Mouse (Mus musculus): Measurements from ENCODE around the gene Gm3336. TPM values are rescaled to one million over a fixed set of nuclear protein-coding genes. Genes with fewer than 3 reads are reported as not detected.

Gm3336 gene
- total RNA-seq, 2 experiments from 2014 or later = not detected

DNA sequence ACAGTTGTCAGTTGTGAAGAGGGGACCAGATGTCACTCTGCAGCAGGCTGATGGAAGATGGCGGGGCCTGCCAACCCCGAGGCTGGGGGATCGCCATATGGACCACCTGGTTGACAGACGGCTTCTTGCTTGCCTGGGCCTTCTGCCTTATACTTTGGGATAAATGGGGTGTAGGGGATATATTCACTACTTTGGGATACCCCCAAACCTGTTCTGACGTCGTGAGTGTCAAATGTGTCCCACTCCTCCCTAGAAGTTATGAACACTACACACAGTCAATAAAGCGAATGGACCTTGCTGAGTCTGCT lies 39.9 kb downstream of the Gm3336 start:
- no peak for ATAC-seq (replicated peaks; ENCODE audit: low FRiP score, low TSS enrichment, poor library complexity, severe bottlenecking)

DNA sequence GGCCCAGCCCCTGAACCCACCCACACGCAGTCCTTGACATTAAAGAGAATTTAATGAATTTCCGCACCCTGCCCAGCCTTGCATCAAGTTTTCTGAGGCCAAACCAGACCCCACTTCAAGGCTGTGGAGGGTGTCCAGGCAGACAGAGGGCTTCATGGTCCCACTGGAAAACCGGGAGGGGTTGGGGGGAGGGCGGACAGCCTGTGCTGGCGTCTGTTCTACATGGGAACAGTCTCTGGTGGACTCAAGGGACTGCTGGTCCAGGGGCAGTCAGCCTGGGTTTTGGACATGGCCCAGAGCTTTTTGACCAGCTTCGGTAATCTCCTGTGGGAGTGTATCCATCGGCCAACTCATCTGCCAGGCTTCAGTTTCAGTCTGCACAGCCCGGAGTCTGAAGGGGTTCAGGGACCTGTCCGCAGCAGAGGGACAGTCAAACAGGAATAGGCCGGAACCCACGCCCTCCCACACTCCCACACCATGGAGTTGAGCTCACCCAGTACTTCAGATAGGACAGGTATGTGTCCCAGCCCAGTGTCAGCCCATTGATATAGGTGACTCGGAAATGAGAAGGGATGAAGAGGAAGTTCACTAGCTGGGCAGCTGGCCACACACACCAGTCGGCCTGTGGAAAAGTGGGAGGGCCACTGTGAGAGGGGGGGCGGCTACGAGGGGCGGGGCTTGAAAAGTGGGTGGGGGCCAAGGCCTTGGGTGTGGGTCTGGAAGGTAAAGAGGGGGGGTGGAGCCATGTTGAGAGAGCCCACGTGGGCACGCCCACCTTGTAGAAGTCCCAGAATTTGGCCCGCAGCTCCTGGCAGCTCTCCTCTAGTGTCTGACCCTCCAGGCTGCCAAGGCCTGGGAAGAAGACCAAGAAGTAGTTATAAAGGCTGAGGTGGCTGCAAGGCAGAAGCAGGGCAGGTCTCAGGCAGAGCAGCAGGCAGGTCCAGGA lies 40.5 kb downstream of the Gm3336 start:
- no peak for ATAC-seq (replicated peaks; ENCODE audit: low FRiP score, low TSS enrichment, poor library complexity, severe bottlenecking)

DNA sequence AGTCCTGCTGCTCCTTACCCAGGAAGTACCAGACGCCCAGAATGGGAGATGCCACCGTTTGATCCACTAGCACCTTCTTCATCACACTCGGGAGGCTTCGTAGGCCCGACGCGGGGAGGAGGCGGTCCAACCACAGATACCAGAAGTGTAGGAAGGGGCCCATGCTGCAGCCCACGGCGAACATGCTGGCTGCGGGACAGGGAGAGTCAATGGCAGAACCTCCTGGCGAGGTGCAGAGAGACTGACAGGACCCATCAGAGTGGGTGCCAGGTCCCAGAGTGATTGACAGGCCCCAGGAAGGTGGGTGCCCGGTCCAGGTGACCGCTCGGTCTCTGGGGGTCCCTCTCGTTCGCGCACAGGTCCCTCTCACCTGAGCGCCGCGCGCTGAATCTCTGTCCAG lies 42.0 kb downstream of the Gm3336 start:
- ATAC-seq (replicated peaks; ENCODE audit: low FRiP score, low TSS enrichment, poor library complexity, severe bottlenecking) = no peak

DNA sequence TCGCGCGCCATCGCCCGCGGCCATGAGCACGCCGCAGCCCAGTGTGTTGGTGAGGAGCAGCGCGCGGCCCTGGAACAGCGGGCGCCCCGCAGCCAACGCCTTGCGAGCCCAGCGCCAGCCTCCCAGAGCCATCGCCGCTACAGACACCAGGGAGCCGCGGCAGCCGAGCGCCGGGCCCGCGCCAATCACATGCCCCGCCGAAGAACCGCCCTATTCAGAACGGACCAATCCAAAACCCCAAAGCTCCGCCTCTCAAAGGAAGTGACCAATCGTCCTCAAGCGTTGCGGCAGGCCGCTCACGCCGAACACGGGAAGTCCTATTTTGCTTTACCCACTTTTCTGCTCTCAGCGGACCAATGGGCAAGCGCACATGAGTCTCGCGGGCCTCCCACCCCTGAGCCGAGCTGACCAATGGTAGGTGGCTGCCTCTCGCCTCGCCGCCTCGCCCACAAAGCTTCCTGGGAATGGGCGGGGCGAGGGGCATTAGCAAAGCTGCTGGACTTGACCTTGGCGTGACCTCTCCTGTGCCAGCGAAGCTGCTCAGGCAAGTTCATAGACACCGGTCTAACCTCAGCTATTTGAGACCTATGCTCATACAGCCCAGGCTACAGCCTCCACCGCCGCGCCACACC lies 42.5 kb downstream of the Gm3336 start, which contains the start of gene Mpv17l2:
Gene Mpv17l2, minus strand, starts transcription at position 172 of the 632 bp plus-strand sequence.
- ATAC-seq (replicated peaks; ENCODE audit: low FRiP score, low TSS enrichment, poor library complexity, severe bottlenecking) = peak; percentile 81

DNA sequence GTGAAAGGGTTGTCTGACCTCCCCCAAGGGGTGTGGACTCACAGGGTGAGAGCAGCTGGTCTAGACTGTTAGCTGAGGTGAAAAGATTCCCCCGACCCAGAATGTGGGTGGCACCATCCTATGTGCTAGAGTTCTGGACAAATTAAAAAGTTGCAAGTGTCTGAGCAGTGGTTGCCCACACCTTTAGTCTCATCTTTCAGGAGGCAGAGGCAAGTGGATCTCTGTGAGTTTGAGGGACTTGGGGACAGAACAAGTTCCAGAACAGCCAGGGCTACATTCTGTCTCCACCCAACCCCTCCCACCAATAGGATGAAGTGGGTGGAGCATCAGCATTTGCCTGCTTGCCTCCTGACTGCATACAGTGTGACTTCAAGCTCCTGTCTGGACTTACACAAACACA lies 43.8 kb downstream of the Gm3336 start:
- ATAC-seq (replicated peaks; ENCODE audit: low FRiP score, low TSS enrichment, poor library complexity, severe bottlenecking) = no peak

DNA sequence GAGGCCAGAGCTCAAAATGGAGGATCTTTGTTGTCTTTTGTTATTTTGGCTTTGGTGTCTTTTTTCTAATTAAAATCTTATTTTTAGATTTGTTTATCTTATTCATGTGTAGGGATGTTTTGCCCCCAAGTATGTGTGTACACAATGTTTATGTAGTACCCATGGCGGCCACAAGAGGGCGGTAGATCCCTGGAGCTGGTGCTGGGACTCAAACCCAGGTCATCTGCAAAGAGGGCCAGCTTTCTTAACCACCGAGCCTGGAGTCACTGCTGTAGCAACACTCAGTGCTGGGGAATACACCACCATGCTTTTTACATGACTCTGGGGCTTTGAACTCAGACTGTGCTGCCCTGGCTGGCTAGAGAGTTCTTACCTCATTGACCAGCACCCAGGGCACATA lies 45.0 kb downstream of the Gm3336 start:
- ATAC-seq (replicated peaks; ENCODE audit: low FRiP score, low TSS enrichment, poor library complexity, severe bottlenecking) = no peak

DNA sequence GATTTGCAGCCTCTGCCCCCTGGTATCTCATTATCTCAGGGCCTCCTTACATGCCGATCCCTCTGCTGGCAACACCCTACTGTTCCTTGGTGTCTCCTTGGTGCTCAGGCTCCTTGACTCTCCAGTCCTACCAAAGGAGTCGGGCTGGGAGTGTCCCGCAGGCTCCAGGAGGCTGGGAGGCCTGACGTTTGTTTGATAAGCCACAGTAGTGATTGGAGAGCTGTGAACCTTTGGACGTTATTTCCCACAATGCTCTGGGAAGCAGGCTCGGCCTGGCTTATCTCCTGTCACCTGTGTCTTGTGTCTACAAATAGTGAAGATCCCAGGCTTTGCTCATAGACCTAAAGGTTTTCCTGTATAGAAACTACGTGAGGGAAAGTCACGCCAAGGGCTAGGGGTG lies 45.7 kb downstream of the Gm3336 start:
- ATAC-seq (replicated peaks; ENCODE audit: low FRiP score, low TSS enrichment, poor library complexity, severe bottlenecking) = peak; percentile 44

DNA sequence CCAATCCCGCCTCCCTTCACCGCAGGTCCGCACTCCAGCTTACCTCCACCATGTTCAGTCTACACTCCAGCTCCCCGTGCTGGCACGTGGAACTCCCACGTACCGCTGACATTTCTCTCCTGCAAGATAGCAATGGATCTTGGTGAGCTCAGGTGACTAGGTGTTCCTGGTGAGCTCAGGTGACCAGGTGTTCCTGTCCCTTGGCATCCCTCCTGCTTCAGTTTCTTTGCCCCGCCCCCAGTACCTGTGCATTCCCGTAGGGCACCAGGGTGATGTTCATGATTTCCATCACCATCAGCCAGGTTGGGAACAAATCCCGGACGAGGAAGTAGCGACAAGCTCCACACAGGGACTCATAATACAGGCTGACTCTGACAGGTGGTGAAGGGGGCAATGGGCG lies 46.3 kb downstream of the Gm3336 start:
- ATAC-seq (replicated peaks; ENCODE audit: low FRiP score, low TSS enrichment, poor library complexity, severe bottlenecking) = no peak

DNA sequence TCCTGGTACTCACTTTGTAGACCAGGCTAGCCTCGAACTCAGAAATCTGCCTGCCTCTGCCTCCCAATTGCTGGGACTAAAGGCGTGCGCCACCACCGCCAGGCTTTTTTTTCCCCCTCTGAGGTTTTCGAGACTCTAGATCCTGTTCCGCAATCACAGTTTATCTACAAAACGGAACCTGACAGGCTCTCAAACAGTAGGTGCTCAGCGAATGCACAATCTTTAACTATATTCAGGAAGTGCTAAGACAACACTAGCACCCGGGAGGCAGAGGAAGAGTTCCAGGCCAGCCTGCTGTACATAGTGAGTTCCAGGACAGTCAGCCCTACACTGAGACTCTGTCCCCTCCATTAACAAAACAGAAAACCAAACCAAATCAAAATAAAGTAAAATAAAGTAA lies 47.0 kb downstream of the Gm3336 start:
- no peak for ATAC-seq (replicated peaks; ENCODE audit: low FRiP score, low TSS enrichment, poor library complexity, severe bottlenecking)

DNA sequence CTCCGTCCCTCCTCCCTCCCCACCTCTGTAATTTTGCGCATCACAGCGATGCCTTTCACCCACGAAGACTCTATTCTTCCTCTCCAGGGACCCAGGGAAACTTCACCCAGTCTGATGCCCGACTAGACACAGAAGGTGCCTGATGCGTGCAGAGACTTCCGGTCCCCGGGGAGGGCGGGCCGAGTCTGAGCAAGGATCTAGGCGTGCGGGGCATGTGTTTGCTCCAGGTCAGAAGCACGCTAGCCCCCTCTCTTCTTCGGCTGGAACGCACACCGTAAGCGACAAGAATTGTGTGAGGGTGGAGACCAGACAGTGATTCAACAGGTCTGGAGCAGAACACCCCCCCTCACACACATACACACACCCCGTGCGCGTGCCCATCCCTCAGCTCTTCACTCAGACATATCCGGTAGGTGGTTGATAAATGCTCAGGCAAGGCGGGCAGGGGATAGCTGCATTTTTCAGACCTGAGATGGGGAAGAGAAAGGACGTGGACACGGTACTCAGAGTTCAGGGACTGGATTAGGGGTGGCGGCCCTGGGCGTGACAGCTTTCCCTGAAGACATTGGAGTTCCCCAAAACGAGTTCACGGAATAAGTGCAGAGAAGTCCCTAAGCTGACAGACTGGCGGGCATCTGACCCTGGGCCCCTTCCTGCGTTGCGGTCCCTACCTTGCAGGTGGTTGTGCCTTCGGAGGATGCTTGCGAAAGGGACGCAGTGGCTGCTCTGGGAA lies 47.7 kb downstream of the Gm3336 start:
- no peak for ATAC-seq (replicated peaks; ENCODE audit: low FRiP score, low TSS enrichment, poor library complexity, severe bottlenecking)

DNA sequence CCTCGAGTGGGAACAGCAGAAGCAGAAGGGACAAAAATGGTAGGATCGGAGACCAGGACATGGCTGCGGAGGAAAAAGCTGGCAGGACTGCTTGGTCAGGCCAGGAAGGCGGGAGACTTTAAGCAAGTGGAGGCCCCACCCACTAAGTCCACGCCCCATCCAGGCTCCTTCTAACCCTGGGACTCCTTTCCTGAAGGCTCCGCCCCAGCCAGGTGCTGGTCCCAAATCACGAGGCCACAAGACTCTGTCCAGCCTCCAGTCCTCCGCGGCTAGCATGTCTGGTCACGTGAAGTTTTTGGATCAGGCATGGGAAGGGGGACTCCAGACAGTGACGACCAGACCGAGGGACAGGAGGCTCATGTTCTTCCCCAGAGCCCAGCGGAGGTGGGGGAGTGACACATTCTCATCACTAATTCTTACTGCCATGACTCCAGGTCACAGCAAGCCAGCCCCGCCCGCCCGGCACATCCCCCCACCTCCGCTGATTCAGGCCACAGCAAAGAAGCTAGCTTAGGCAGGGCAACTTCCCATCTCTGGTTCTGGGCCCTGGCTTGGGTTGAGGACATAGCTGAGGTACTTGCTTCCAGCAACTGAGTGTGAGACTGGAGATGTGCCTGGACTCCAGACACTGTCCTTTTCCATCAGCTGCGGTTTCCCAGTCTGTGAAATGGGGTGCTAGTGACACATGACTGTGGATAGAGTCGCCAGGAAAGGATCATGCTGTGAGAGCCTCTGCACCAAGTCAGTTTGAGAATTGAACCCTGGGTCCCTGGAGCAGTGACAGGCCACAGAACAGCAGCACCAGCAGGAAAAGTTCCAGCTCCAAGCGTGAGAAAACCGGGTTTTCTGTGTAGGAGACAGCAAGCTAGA lies 48.5 kb downstream of the Gm3336 start:
- no peak for ATAC-seq (replicated peaks; ENCODE audit: low FRiP score, low TSS enrichment, poor library complexity, severe bottlenecking)

DNA sequence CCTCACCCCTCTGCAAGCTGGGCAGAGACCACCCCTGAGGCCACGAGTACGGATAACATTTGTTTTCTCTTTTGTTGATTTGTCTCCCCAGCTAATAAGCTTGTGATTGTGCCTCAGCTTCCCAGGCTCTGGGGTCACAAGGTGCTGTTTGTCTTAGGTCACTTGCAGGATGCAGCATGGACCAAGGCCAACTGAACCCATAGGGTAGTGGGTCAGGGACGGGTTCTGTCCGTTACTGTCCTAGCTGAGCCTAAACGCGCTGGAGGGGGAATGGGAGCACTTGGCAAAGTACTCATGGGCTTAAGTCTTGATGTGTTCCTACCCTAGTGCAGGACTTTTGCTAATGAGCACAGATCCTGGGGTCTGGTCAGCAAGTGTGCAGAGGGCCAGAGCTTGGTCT lies 49.2 kb downstream of the Gm3336 start:
- ATAC-seq (replicated peaks; ENCODE audit: low FRiP score, low TSS enrichment, poor library complexity, severe bottlenecking) = no peak

DNA sequence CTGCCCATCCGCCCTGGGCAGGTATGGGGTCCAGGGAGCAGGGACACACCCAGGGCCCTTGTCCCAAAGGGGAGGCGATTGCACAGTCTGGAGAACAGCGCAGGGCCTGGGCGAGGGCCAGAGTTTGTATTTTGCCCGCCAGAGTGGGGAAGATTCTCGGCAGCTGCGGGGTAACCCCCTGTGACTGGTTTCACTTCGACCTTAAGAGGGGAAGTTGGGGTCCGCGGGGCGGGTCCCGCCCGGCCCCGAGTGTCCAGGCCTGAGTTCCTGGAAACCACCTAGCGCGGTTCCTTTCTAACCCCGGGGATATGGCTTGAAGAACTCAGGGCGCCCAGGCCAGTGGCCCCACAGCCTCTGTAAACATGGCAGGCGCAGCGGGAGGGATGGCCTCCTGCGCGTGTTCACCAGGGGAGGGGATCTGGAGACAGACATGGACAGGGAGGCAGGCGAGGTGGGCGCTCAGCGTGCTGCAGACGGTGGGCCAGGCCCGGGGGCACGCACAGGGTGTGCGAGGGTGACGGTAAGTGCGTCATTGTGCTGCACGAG lies 50.0 kb downstream of the Gm3336 start:
- no peak for ATAC-seq (replicated peaks; ENCODE audit: low FRiP score, low TSS enrichment, poor library complexity, severe bottlenecking)

DNA sequence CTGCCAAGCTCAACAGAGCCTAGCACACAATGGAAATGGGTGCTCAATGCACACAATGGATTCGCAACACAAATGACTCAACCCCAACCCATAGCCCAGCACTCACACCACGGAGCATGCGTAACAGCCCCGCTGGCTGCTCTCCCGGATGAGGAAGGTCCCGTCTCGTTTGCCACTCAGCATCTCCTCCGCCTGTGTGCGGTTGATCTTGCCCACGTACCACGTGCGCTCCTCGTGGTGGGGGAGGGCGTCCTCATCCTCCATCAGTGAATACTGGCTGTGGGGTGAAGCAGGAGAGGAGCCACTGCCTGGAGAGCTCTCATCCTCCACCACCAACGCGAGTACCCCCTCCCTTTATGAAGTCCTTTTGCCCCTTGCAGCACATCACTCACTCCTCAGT lies 50.6 kb downstream of the Gm3336 start:
- ATAC-seq (replicated peaks; ENCODE audit: low FRiP score, low TSS enrichment, poor library complexity, severe bottlenecking) = no peak

DNA sequence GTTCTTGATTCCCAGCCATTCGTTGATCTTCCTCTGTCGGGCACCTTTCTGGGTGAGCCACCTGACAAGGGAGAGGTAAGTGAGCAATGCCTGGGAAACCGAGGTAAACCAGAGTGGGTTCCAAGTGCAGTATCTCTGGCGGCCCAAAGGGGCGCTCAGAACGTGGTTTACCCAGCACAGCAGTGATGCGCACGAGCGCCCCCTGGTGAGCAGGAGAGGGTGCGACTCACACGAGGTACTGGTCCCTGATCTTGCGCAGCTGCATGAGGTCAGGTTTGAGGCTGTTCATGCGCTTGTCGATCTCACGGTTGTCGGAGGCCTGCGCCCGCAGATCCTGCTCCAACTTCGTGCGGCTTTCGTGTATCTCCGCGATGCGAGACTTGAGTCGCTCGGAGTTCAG lies 51.0 kb downstream of the Gm3336 start:
- ATAC-seq (replicated peaks; ENCODE audit: low FRiP score, low TSS enrichment, poor library complexity, severe bottlenecking) = peak; percentile 71

DNA sequence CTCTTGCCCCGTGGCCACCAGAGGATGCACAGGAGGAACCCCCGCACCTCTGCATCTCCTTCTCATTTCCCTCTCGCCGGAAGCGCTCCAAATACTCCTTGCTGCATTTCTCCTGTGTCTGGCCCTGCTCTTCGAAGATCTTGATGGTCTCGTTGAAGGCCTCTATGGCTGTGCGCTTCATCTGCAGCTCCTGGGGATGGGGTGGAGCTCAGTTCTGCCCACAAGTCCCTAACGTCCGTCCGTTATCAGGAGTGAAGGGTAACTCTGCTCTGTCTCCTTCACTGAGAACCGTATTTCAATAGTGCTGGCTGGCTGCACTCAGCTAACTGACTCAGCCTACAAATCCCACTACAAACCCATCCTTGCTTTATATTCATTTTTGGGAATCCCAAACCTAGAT lies 51.5 kb downstream of the Gm3336 start:
- peak; percentile 14 for ATAC-seq (replicated peaks; ENCODE audit: low FRiP score, low TSS enrichment, poor library complexity, severe bottlenecking)

DNA sequence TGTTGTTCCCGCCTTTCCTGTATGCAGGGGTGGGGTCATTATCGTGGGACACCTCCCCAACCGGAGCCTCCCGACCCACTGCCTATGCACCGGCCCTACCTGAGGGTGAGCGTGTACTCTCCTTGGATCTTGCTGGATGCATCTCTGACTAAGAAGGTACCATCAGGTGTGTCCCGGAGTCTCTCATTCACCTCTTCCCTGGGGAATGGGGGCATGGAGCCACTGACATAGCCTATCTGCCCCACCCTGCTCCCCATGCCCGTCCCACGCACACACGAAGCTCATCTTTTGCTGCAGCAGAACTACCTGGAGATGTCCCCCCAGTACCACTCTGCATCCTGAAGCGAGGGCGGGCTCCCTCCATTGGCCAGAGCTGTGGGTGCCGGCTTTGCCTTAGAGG lies 52.4 kb downstream of the Gm3336 start:
- no peak for ATAC-seq (replicated peaks; ENCODE audit: low FRiP score, low TSS enrichment, poor library complexity, severe bottlenecking)

DNA sequence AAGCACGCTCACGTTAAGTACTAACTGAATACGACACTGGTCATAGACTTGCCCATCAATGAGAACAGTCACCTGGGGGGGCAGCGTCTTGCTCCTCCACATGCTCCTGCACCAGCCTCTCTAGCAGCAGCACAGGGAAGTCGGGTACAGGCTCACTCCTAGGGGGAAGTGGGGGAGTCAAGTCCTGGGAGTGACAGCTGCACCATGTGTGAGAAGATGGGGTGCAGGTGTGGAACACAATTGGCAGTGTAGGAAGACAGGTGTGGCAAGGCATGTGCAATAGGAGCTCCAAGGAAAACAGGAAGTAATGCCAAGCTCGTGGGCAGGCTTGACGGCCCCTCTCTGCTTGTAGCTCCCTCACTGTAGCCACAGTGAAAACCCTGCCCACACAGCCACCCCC lies 52.9 kb downstream of the Gm3336 start:
- no peak for ATAC-seq (replicated peaks; ENCODE audit: low FRiP score, low TSS enrichment, poor library complexity, severe bottlenecking)

DNA sequence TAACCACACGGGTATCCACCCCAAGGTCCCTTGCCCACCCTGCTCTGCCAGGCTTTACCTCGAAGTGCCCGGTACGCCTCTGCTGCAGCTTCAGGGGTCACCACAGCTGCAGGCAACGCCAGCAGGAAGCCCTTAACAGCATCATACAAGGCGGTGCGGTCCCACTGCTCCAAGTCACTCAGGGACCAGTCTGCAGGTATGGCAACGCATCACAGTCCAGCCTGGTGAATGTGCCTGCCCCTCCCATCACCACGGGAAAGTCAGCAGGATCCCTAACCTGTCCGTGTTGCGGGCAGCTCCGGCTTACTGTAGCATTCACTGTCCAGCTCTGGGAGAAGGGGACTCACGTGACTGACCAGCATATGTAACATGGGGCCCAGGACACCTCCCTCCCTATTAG lies 53.7 kb downstream of the Gm3336 start:
- no peak for ATAC-seq (replicated peaks; ENCODE audit: low FRiP score, low TSS enrichment, poor library complexity, severe bottlenecking)

Measured in megakaryocyte-erythroid progenitor cell, adult 5-6 weeks (primary cell).